Mouse (Mus musculus): Measurements from ENCODE around the gene Orc4. TPM values are rescaled to one million over a fixed set of nuclear protein-coding genes. Genes with fewer than 3 reads are reported as not detected.

Orc4 gene
- polyA plus RNA-seq (2012; rRNA removed), result 2.5 and 4.8 TPM in 2 replicates

DNA sequence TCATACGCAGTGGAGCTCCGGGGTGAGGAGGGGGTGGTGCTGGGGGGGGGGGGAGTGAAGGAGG, at the start of gene Orc4:
TSS of gene Orc4 (minus strand) at position 26 of the 64 bp plus-strand sequence.

DNA sequence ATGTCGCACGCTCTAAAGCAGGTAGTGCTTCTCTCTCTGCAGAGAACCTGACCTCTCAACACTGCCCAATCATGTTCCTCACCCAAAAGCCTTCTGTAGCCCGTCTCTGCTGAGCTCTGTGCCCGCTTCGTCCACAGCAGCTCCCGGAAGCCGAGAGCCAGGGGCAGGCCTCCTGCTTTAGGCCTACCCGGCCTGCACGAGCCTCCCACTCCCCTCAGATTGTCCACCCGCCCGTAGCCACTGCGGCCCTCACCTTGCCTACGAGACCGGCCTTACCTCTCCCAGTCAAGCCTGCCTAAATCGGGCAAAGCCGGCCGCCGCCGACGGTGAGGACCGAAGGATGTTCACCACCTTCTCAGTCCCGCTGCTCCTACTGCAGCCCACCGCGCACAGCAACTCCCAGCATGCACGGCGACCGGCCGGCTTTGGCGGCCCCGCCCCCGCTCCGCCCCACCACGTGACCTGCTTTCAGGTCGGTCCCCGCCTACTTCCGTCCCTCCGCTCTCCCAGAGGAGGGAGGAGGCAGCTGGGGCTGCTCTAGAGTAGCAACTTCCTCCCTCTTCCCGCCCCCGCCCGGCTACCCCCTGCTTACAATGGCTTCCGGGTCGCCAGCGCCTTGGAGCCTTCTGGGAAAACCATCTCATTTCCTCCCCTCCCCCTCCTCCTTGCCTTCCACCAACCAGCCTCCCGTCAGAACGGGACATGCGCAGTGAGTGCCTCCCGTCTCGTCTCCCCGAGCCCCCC, 1.1 kb downstream of the Orc4 start, which contains the start of gene Mbd5:
TSS of gene Mbd5 (plus strand) at position 668 of the 744 bp plus-strand sequence.

Other genes with a start within 250 kb of the Orc4 start
- 2.6 and 4.2 TPM in 2 replicates for gene Acvr2a, start 136.2 kb downstream of the Orc4 start, polyA plus RNA-seq (2012; rRNA removed)
- gene Mbd5, start 769 bp downstream of the Orc4 start, polyA plus RNA-seq (2012; rRNA removed), result 2.0 and 3.1 TPM in 2 replicates